Mouse (Mus musculus) bone marrow macrophage, adult 2 months (primary cell): ENCODE data around the gene Ccdc71.

ENCODE experiments used
- CTCF ChIP-seq: IDR thresholded peaks from 2 replicates; pipeline ENCODE4 v1.5.1; 2012; ENCODE audit warnings: low read depth, mild to moderate bottlenecking, low read length, moderate library complexity
- POLR2A ChIP-seq: IDR thresholded peaks from 2 replicates; pipeline ENCODE4 v1.6.1; 2012; ENCODE audit warnings: mild to moderate bottlenecking, low read depth, low read length, borderline replicate concordance

DNA sequence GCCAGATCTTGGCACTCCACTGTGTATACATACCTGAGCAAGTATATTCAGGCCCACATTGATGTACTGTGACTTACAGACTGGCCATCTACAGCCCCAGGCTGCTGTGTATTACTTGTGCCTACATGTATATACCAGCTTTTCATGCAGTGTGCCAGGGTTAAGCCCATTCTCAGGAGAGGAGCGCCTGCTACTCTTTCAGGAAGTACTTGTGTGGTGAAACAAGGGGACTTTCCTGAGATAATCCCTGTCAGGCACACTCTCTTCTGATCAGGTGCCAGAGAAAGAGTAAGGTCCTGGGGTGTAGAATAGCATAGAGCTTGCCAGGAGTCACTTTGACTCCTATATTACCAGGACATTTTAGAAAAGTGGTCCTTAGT lies 398 bp upstream of the Ccdc71 start:
- TF ChIP-seq CTCF (no peak), POLR2A (no peak)
